9 mouse cellular contexts compared by ENCODE assay signal in genomic region chr10:8742872-8743271, GRCm38 (mm10).
DNase-seq lines count a peak whose midpoint lies in the region; ATAC-seq and TF ChIP-seq lines count a peak whose summit lies in the region.
"Had no signal": no experiment of that assay in that cellular context is flagged by ENCODE, and none has a peak within 500 bp of the region (broad histone marks: within the 10 kb centered on the region; RNA-seq: fewer than 3 reads in every experiment).

No protein-coding gene starts in this region.

- H3K27ac ChIP-seq in kidney, embryonic 14.5 days (ENCODE audit: low read depth, low read length) = no peak overlapping the region
- H3K27ac ChIP-seq in ES-E14 (ENCODE audit: insufficient read depth, low read depth, low read length, poor library complexity, severe bottlenecking) = no peak overlapping the region
- no peak overlapping the region for H3K27ac ChIP-seq in midbrain, embryonic 15.5 days
- H3K27ac ChIP-seq: embryonic facial prominence, embryonic 13.5 days had no signal

- H3K4me1 ChIP-seq in kidney, embryonic 14.5 days (ENCODE audit: control insufficient read depth, insufficient read depth, low read length) = no peaks in the 10 kb centered on the region; the same call in 1 of the 2 replicates
- H3K4me1 ChIP-seq in ES-E14 (ENCODE audit: control insufficient read depth in 2 of 2, insufficient read depth in 2 of 2, low read length in 2 of 2, poor library complexity in 1 of 2) = no peaks in the 10 kb centered on the region
- no peaks in the 10 kb centered on the region for H3K4me1 ChIP-seq in midbrain, embryonic 15.5 days

- peak; percentile 30 for DNase-seq in kidney, adult 11 months
- DNase-seq in ES-E14 (ENCODE audit: low read depth, low spot score) = peak; percentile 56
- DNase-seq in c-Kit-positive CD71-negative TER-119-negative erythroid progenitor cells, embryonic 14.5 days (ENCODE audit: low read depth) = peak; percentile 46
- peak; percentile 57 to 62 for DNase-seq in frontal cortex, postnatal 36 days (ENCODE audit: low spot score in 2 of 2)
- DNase-seq in large intestine, adult 2 months (ENCODE audit: low read depth, low spot score) = peak; percentile 35
- peak; percentile 32 to 38 for DNase-seq in thymus, postnatal 36 days

- H3K9ac ChIP-seq in kidney, embryonic 14.5 days (ENCODE audit: low read depth, low read length) = no peak overlapping the region
- H3K9ac ChIP-seq in ES-E14 (ENCODE audit: insufficient read depth, low read depth, low read length, poor library complexity, severe bottlenecking) = no peak overlapping the region
- no peak overlapping the region for H3K9ac ChIP-seq in midbrain, embryonic 15.5 days
- H3K9ac ChIP-seq: embryonic facial prominence, embryonic 13.5 days had no signal

- no peaks in the 10 kb centered on the region for H3K27me3 ChIP-seq in kidney, embryonic 14.5 days (ENCODE audit: control insufficient read depth, insufficient read depth, low read length)
- H3K27me3 ChIP-seq in midbrain, embryonic 15.5 days (replicated peaks) = no peaks in the 10 kb centered on the region
- H3K27me3 ChIP-seq: embryonic facial prominence, embryonic 13.5 days had no signal

- no peak for ATAC-seq in kidney, embryonic 14.5 days (ENCODE audit: low FRiP score, low TSS enrichment)
- ATAC-seq in midbrain, embryonic 15.5 days (replicated peaks) = peak; percentile 55

- peaks cover 58% of the 10 kb centered on the region for H3K36me3 ChIP-seq in kidney, embryonic 14.5 days (ENCODE audit: control insufficient read depth, insufficient read depth, low read length)
- peaks cover 50% of the 10 kb centered on the region for H3K36me3 ChIP-seq in ES-E14 (ENCODE audit: control insufficient read depth, insufficient read depth, low read length, poor library complexity, severe bottlenecking)
- 0 out of 2 replicates have a peak, but pooled peaks cover 4% of the 10 kb centered on the region for H3K36me3 ChIP-seq in midbrain, embryonic 15.5 days (replicated peaks)

- no peak overlapping the region for H3K4me2 ChIP-seq in kidney, embryonic 14.5 days (replicated peaks; ENCODE audit: low read depth, low read length)
- no peak overlapping the region for H3K4me2 ChIP-seq in midbrain, embryonic 15.5 days
- H3K4me2 ChIP-seq: embryonic facial prominence, embryonic 13.5 days had no signal

- 44% methylated on average over 2 of the region's 2 CpGs for WGBS in kidney, embryonic 14.5 days
- 43% methylated on average over 2 of the region's 2 CpGs for WGBS in large intestine, adult 2 months
- WGBS in midbrain, embryonic 15.5 days = 40% methylated on average over 2 of the region's 2 CpGs

- no peaks in the 10 kb centered on the region for H3K9me3 ChIP-seq in kidney, embryonic 14.5 days (ENCODE audit: control insufficient read depth, low read length)
- no peaks in the 10 kb centered on the region for H3K9me3 ChIP-seq in ES-E14 (ENCODE audit: control insufficient read depth, insufficient read depth, low read depth, low read length)
- no peaks in the 10 kb centered on the region for H3K9me3 ChIP-seq in midbrain, embryonic 15.5 days
- H3K9me3 ChIP-seq: embryonic facial prominence, embryonic 13.5 days had no signal

- no peak overlapping the region for H3K4me3 ChIP-seq in kidney, embryonic 14.5 days (ENCODE audit: low read length)
- no peak overlapping the region for H3K4me3 ChIP-seq in ES-E14 (ENCODE audit: insufficient read depth in 1 of 2, low read depth in 1 of 2, low read length in 2 of 2, poor library complexity in 1 of 2, severe bottlenecking in 1 of 2)
- H3K4me3 ChIP-seq in midbrain, embryonic 15.5 days = no peak overlapping the region
- H3K4me3 ChIP-seq: embryonic facial prominence, embryonic 13.5 days had no signal

- in situ Hi-C loops in ES-E14 (cut with MboI; ENCODE audit: low sequenced_read_pairs in 2 of 2, unreplicated experiment in 2 of 2) = no loop called here

TF ChIP-seq in ES-E14, 5 proteins besides CTCF, POLR2A, EP300 and RAD21:
- TF ChIP-seq CHD2 (IDR thresholded peaks at IDR 0.05; ENCODE audit: low read depth, low read length) (no peak), ZC3H11A (IDR thresholded peaks at IDR 0.05; ENCODE audit: borderline replicate concordance, low read depth, low read length) (peak; percentile 70), MAFK (IDR thresholded peaks at IDR 0.05; ENCODE audit: insufficient read depth, low read depth, low read length) (no peak), ZNF384 (IDR thresholded peaks at IDR 0.05; ENCODE audit: low read depth, low read length) (no peak), HCFC1 (IDR thresholded peaks at IDR 0.05; ENCODE audit: borderline replicate concordance, insufficient read depth, low read length) (no peak)
